ENCODE assay signal across 21 mouse cellular contexts in the genomic region with DNA sequence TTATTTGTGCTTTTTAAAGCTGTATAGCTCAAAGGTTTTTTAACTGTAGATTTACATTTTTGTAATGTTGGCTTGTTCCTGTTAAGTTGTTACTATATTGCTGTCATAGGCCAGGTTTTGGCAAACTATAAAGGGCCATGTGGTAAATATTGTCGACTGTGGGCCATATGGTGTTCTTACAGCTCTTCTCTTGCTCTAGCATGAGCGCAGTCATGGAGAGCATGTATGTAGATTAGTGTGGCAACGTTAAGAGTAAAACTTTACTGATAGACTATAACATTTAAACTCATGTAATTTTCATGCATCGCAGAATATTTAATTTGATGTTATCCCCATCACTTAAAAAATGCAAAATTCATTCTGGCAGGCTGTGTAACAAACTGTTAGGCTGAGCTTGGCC. TPM values are rescaled to one million over a fixed set of nuclear protein-coding genes. Genes with fewer than 3 reads are reported as not detected.
DNase-seq lines count a peak whose midpoint lies in the region; ATAC-seq lines count a peak whose summit lies in the region.
"Had no signal": no experiment of that assay in that cellular context is flagged by ENCODE, and none has a peak within 500 bp of the region (broad histone marks: within the 10 kb centered on the region; RNA-seq: fewer than 3 reads in every experiment).

No protein-coding gene starts in this region.

- no peak overlapping the region for H3K27ac ChIP-seq in forebrain, embryonic 13.5 days
- H3K27ac ChIP-seq in forebrain, embryonic 12.5 days = no peak overlapping the region
- H3K27ac ChIP-seq in forebrain, embryonic 15.5 days (replicated peaks) = no peak overlapping the region
- H3K27ac ChIP-seq in forebrain, embryonic 10.5 days = no peak overlapping the region
- no peak overlapping the region for H3K27ac ChIP-seq in forebrain, embryonic 16.5 days (ENCODE audit: low read length)
- H3K27ac ChIP-seq: embryonic facial prominence, embryonic 13.5 days; embryonic facial prominence, embryonic 15.5 days; gastrocnemius, adult 2 months had no signal

- peak; percentile 68; the same call in 1 of the 2 replicates for ATAC-seq in forebrain, embryonic 13.5 days
- no peak for ATAC-seq in forebrain, embryonic 12.5 days (ENCODE audit: low FRiP score)
- ATAC-seq in forebrain, embryonic 15.5 days (replicated peaks) = peak; percentile 75; the same call in 1 of the 2 replicates
- peak; percentile 94 for ATAC-seq in forebrain, embryonic 16.5 days

- H3K27me3 ChIP-seq in forebrain, embryonic 13.5 days = no peaks in the 10 kb centered on the region
- H3K27me3 ChIP-seq in forebrain, embryonic 12.5 days = no peaks in the 10 kb centered on the region
- no peaks in the 10 kb centered on the region for H3K27me3 ChIP-seq in forebrain, embryonic 15.5 days
- H3K27me3 ChIP-seq in forebrain, embryonic 10.5 days (ENCODE audit: poor library complexity, severe bottlenecking) = no peaks in the 10 kb centered on the region
- H3K27me3 ChIP-seq in forebrain, embryonic 16.5 days (replicated peaks; ENCODE audit: control insufficient read depth, insufficient read depth, low read length) = no peaks in the 10 kb centered on the region
- H3K27me3 ChIP-seq: embryonic facial prominence, embryonic 13.5 days; embryonic facial prominence, embryonic 15.5 days had no signal

- 97% methylated on average over 4 of the region's 4 CpGs for WGBS in forebrain, embryonic 13.5 days
- WGBS in forebrain, embryonic 12.5 days = 93% methylated on average over 4 of the region's 4 CpGs
- WGBS in forebrain, embryonic 15.5 days = 73% methylated on average over 4 of the region's 4 CpGs
- WGBS in forebrain, embryonic 10.5 days = 96% methylated on average over 4 of the region's 4 CpGs
- 72% methylated on average over 4 of the region's 4 CpGs for WGBS in forebrain, embryonic 16.5 days

- H3K4me3 ChIP-seq in forebrain, embryonic 13.5 days = no peak overlapping the region
- no peak overlapping the region for H3K4me3 ChIP-seq in forebrain, embryonic 12.5 days (replicated peaks)
- no peak overlapping the region for H3K4me3 ChIP-seq in forebrain, embryonic 15.5 days
- H3K4me3 ChIP-seq in forebrain, embryonic 10.5 days = no peak overlapping the region
- no peak overlapping the region for H3K4me3 ChIP-seq in forebrain, embryonic 16.5 days (replicated peaks; ENCODE audit: low read length)
- H3K4me3 ChIP-seq: embryonic facial prominence, embryonic 13.5 days; embryonic facial prominence, embryonic 15.5 days; erythroblast, embryonic 14.5 days; gastrocnemius, adult 2 months had no signal

- no peak overlapping the region for H3K9ac ChIP-seq in forebrain, embryonic 13.5 days
- no peak overlapping the region for H3K9ac ChIP-seq in forebrain, embryonic 12.5 days
- H3K9ac ChIP-seq in forebrain, embryonic 15.5 days (replicated peaks) = no peak overlapping the region
- H3K9ac ChIP-seq in forebrain, embryonic 16.5 days (replicated peaks; ENCODE audit: low read depth, low read length) = no peak overlapping the region
- H3K9ac ChIP-seq: embryonic facial prominence, embryonic 13.5 days; embryonic facial prominence, embryonic 15.5 days had no signal

- no peaks in the 10 kb centered on the region for H3K4me1 ChIP-seq in forebrain, embryonic 13.5 days
- H3K4me1 ChIP-seq in forebrain, embryonic 12.5 days = no peaks in the 10 kb centered on the region
- no peaks in the 10 kb centered on the region for H3K4me1 ChIP-seq in forebrain, embryonic 15.5 days
- H3K4me1 ChIP-seq in forebrain, embryonic 10.5 days = no peaks in the 10 kb centered on the region
- H3K4me1 ChIP-seq in forebrain, embryonic 16.5 days (replicated peaks; ENCODE audit: control insufficient read depth, insufficient read depth, low read length) = no peaks in the 10 kb centered on the region
- H3K4me1 ChIP-seq: embryonic facial prominence, embryonic 13.5 days; embryonic facial prominence, embryonic 15.5 days had no signal

- DNase-seq in forebrain, embryonic 10.5 days (ENCODE audit: extremely low spot score, low spot score) = no peak
- DNase-seq in frontal cortex, postnatal 10 days (ENCODE audit: low spot score in 2 of 2) = no peak
- no peak for DNase-seq in B cell, adult 2 months
- DNase-seq: adrenal gland, adult 2 months; adrenal gland, postnatal 10 days; adrenal gland, postnatal 25 days; cerebellum, adult 11 months; cerebellum, adult 18-20 months; cerebellum, adult 8-10 months; cerebellum, adult 9-11 months; cerebellum, postnatal 14 days; cerebellum, postnatal 36 days; embryo, embryonic 11 days; gastrocnemius, adult 2 months had no signal

- no peak overlapping the region for H3K4me2 ChIP-seq in forebrain, embryonic 13.5 days
- no peak overlapping the region for H3K4me2 ChIP-seq in forebrain, embryonic 12.5 days
- no peak overlapping the region for H3K4me2 ChIP-seq in forebrain, embryonic 15.5 days (replicated peaks)
- no peak overlapping the region for H3K4me2 ChIP-seq in forebrain, embryonic 16.5 days (ENCODE audit: low read length)
- H3K4me2 ChIP-seq: embryonic facial prominence, embryonic 13.5 days; embryonic facial prominence, embryonic 15.5 days had no signal

- peaks cover 73% of the 10 kb centered on the region for H3K36me3 ChIP-seq in forebrain, embryonic 13.5 days (ENCODE audit: poor library complexity, severe bottlenecking)
- H3K36me3 ChIP-seq in forebrain, embryonic 12.5 days (replicated peaks) = peaks cover 53% of the 10 kb centered on the region
- peaks cover 56% of the 10 kb centered on the region for H3K36me3 ChIP-seq in forebrain, embryonic 15.5 days
- peaks cover 97% of the 10 kb centered on the region for H3K36me3 ChIP-seq in forebrain, embryonic 10.5 days (replicated peaks)
- peaks cover 10% of the 10 kb centered on the region for H3K36me3 ChIP-seq in forebrain, embryonic 16.5 days (ENCODE audit: control insufficient read depth, insufficient read depth)

- H3K9me3 ChIP-seq in forebrain, embryonic 13.5 days (replicated peaks) = no peaks in the 10 kb centered on the region
- H3K9me3 ChIP-seq in forebrain, embryonic 12.5 days = no peaks in the 10 kb centered on the region
- no peaks in the 10 kb centered on the region for H3K9me3 ChIP-seq in forebrain, embryonic 15.5 days
- no peaks in the 10 kb centered on the region for H3K9me3 ChIP-seq in forebrain, embryonic 10.5 days
- no peaks in the 10 kb centered on the region for H3K9me3 ChIP-seq in forebrain, embryonic 16.5 days (ENCODE audit: control insufficient read depth, low read length)
- H3K9me3 ChIP-seq: embryonic facial prominence, embryonic 13.5 days; embryonic facial prominence, embryonic 15.5 days had no signal

RNA-seq across cellular contexts. Expression of a gene that starts 19.3 kb away (rescaled TPM):
- 22.2 and 22.4 TPM in 2 replicates for polyA plus RNA-seq in forebrain, embryonic 13.5 days (2015; fragmentation: Nextera tagmentation; extraction: Ambion mirVana)
- polyA plus RNA-seq in forebrain, embryonic 12.5 days (2016; fragmentation: Nextera tagmentation; extraction: Ambion mirVana) = 18.6 and 27.2 TPM in 2 replicates
- 19.1 and 20.8 TPM in 2 replicates for polyA plus RNA-seq in forebrain, embryonic 15.5 days (2015; fragmentation: Nextera tagmentation; extraction: Ambion mirVana)
- polyA plus RNA-seq in forebrain, embryonic 10.5 days (2016; fragmentation: Nextera tagmentation; extraction: Ambion mirVana) = 13.1 and 15.3 TPM in 2 replicates
- polyA plus RNA-seq in forebrain, embryonic 16.5 days (2015; fragmentation: Nextera tagmentation; extraction: Ambion mirVana) = 12.5 and 20.7 TPM in 2 replicates
